Mouse (Mus musculus) embryonic facial prominence, embryonic 13.5 days (tissue): ENCODE data around the gene Atcay. TPM values are rescaled to one million over a fixed set of nuclear protein-coding genes. Genes with fewer than 3 reads are reported as not detected.

Source experiments
- ATAC-seq: fragments of 200-750 bp; cut with Nextera tagmentation; 2 replicates; pipeline ENCODE4 v1.8.0; 2017; ENCODE audit warnings: low read depth; ENCODE audit not compliant: insufficient number of reproducible peaks, insufficient read depth, low FRiP score, low TSS enrichment
- H3K27ac ChIP-seq: fragments of 300-500 bp; sonication (generic); 2 replicates; pipeline ENCODE4 v1.5.1; 2015; ENCODE audit warnings: moderate library complexity, mild to moderate bottlenecking, inconsistent platforms
- H3K27me3 ChIP-seq: fragments of 300-500 bp; sonication (generic); 2 replicates; pipeline ENCODE4 v1.6.1; 2015; ENCODE audit warnings: mild to moderate bottlenecking, inconsistent platforms
- H3K36me3 ChIP-seq: fragments of 300-500 bp; sonication (generic); 2 replicates; pipeline ENCODE4 v1.6.1; 2015; ENCODE audit warnings: mild to moderate bottlenecking, inconsistent platforms
- H3K4me1 ChIP-seq: fragments of 300-500 bp; sonication (generic); 2 replicates; pipeline ENCODE4 v1.6.1; 2015; ENCODE audit warnings: inconsistent platforms
- H3K4me2 ChIP-seq: fragments of 300-500 bp; sonication (generic); 2 replicates; pipeline ENCODE4 v1.6.1; 2015; ENCODE audit warnings: moderate library complexity, mild to moderate bottlenecking, inconsistent platforms
- H3K4me3 ChIP-seq: fragments of 300-500 bp; sonication (generic); 2 replicates; pipeline ENCODE4 v1.5.1; 2015; ENCODE audit warnings: mild to moderate bottlenecking, inconsistent platforms
- H3K9ac ChIP-seq: fragments of 300-500 bp; sonication (generic); 2 replicates; pipeline ENCODE4 v1.6.1; 2015; ENCODE audit warnings: mild to moderate bottlenecking, inconsistent platforms
- H3K9me3 ChIP-seq: fragments of 300-500 bp; sonication (generic); 2 replicates; pipeline ENCODE4 v1.6.1; 2016; ENCODE audit warnings: inconsistent platforms
- WGBS: fragments of 180-500 bp; shearing (Covaris S2); methylation state at CpG from one replicate; pipeline ENCODE4 v1.1.7; 2015; ENCODE audit warnings: mixed read lengths; 5-methylcytosine and 5-hydroxymethylcytosine counted together
- polyA plus RNA-seq: library from polyadenylated mRNA; unstranded; fragments of >200 nt; fragmentation: Nextera tagmentation; extraction: Ambion mirVana; gene quantifications from 2 replicates; pipeline ENCODE4 v1.2.1, GENCODE M21; 2015

Atcay gene
- polyA plus RNA-seq, 1 experiment from 2014 or later: 1.8 TPM

DNA sequence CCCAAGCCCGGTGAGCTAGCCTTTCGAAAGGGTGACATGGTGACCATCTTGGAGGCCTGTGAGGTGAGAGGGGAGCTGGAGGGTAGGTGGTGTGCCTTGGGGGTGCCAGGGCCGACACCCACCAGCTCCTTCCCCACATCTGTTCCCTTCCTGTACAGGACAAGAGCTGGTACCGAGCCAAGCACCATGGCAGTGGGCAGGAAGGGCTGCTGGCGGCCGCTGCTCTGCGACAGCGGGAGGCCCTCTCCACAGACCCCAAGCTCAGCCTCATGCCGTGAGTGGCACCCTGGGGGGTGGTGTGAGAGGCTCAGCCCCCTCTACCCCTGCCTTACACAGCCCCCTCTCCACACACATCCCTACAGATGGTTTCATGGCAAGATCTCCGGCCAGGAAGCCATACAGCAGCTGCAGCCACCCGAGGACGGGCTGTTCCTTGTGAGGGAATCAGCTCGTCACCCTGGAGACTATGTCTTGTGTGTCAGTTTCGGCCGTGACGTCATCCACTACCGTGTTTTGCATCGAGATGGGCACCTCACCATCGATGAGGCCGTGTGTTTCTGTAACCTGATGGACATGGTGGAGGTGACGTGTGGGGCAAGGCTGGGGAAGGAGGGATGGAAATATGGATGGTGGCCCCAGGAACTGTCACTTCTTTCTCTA, 28.7 kb upstream of the Atcay start:
- no peak overlapping the region for H3K27ac ChIP-seq
- H3K36me3 ChIP-seq: peaks cover 33% of the 10 kb centered on the region
- no peak overlapping the region for H3K4me2 ChIP-seq
- ATAC-seq: peak; percentile 21; the same call in 1 of the 2 replicates
- peak overlapping the region; percentile 32; the same call in 1 of the 2 replicates for H3K9ac ChIP-seq
- H3K4me1 ChIP-seq: peaks cover 17% of the 10 kb centered on the region
- H3K27me3 ChIP-seq: peaks cover 61% of the 10 kb centered on the region
- H3K4me3 ChIP-seq: no peak overlapping the region
- 53% methylated on average over 21 of the region's 21 CpGs for WGBS
- peaks cover 5% of the 10 kb centered on the region for H3K9me3 ChIP-seq

DNA sequence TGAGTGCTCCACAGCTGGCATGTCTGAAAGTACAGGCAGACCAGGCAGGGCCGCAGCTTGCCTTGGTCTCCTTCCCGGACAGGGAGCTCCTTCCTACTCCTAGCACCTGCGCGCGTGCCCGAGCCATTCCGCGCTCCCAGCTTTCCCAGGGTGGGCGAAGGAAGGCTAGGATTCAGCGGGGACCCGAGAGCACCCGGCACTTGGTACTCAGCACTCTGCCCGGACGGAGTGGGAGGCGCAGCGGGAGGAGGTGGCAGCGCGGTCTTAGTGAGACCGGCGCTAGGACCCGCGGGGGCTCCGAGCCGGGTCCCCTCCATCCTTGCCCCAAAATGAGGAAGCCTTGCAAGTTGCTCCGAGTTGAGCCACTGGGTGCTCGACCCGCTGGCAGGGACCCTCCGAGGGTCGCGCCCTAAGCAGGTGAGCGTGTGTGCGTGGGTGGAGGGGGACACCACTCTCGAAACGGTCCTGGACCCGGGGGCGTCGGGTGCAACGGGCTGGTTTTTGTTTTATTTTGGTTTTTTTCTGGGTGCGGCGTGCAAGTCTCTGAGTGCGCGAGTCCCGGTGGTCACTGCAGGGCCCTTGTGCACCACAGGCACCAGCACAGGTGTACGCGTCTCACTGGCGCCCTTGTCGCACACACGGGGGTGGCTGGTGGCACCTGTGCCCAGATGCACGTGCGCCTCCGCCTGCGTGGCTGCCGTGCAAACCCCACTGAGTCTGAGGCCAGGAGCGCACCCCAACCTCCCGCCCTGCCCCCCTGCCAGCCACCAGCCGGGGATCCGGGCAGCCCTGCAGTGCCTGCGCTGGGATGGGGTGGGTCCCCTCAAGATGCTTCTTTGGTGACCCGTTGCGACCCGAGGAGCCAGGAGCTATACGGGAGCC, 26.8 kb upstream of the Atcay start:
- Histone ChIP-seq H3K36me3 (peaks cover 13% of the 10 kb centered on the region), H3K9ac (peak overlapping the region; percentile 72), H3K9me3 (peaks cover 5% of the 10 kb centered on the region), H3K4me1 (peaks cover 25% of the 10 kb centered on the region), H3K27ac (no peak overlapping the region), H3K4me3 (peak overlapping the region; percentile 54), H3K4me2 (peak overlapping the region; percentile 90), H3K27me3 (peaks cover 80% of the 10 kb centered on the region)
- 2% methylated on average over 62 of the region's 62 CpGs for WGBS
- ATAC-seq: no peak

DNA sequence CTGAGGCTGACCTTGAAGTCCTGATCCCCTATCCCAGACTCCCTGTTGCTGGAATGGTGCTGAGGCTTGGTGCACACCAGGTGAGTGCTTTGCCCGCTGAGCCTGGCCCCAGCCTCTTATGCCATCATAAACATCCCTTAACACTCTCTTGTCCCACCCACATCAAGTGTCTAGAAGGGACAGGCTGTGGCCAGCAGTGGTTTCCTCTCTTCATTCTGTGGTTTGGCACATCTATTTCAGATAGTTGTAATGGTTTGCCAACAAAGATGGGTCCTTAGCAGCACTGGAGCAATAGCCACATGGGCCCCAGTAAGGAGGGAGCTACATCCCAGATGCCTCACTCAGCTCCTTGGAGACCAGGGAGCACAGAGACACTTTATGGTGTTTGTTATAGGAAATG, 24.3 kb upstream of the Atcay start:
- peaks cover 27% of the 10 kb centered on the region for H3K4me1 ChIP-seq
- peaks cover 92% of the 10 kb centered on the region for H3K27me3 ChIP-seq
- H3K27ac ChIP-seq: no peak overlapping the region
- no peak overlapping the region for H3K4me3 ChIP-seq
- ATAC-seq: no peak
- no peaks in the 10 kb centered on the region for H3K36me3 ChIP-seq
- H3K9ac ChIP-seq: no peak overlapping the region
- 44% methylated on average over 1 of the region's 1 CpGs for WGBS
- no peaks in the 10 kb centered on the region for H3K9me3 ChIP-seq
- no peak overlapping the region for H3K4me2 ChIP-seq

DNA sequence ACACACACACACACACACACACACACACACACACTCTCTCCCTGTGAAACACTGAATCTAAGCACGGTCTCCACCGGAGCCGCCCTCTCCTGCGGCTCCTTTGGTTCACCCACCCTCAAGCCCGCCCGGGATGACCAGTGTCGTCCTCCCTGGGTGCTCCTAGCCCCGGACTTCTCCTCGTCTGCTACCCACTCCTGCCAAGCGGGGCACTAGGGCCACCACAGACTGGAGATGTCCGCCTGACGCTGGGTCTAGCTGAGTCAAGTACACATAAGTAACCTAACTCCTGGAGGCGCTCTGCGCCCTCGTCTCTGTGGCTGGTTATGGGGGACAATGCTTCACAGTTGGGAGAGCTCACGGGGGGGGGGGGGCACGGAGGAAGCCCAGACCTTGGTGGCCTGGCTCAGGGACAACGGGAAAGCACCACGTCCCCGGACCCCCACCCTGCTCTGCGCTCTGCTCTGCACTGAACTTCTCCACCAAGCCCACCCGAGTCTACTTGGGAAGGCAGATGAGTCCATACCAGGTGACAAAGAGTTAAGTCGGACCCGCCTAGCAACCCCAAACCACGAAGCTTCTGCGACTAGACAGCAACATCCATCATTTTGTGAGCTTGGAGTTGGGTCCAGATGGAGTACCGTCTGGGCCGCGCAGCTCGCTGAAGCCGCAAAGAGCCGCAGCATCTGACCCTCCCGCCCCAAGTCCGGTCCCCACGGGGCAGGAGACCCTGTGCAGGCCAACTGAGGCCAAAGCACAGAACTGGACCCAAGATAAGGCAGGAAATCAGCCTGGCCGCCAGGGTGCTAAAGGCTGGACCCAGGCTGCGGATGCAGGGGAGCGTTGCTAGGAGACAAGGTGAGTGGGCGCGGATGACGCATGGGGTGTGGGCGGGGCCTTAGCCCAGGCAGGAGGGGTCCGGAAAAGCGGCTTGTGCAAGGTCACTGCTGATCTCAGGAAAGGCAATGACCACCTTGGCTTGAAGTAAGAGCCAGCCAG, 22.1 kb upstream of the Atcay start, which contains the start of gene Matk:
TSS of gene Matk (plus strand) at position 512 of the 996 bp plus-strand sequence.
- Histone ChIP-seq H3K4me1 (peaks cover 17% of the 10 kb centered on the region), H3K4me2 (peak within 1 kb of the TSS; percentile 52), H3K36me3 (peaks cover 3% of the 10 kb centered on the region; the same call in 1 of the 2 replicates), H3K27ac (no peak within 1 kb of the TSS), H3K27me3 (peaks cover 70% of the 10 kb centered on the region), H3K9me3 (no peaks in the 10 kb centered on the region), H3K4me3 (peak within 1 kb of the TSS; percentile 31), H3K9ac (peak within 1 kb of the TSS; percentile 40; the same call in 1 of the 2 replicates)
- no peak for ATAC-seq
- 10% methylated on average over 44 of the region's 44 CpGs for WGBS

DNA sequence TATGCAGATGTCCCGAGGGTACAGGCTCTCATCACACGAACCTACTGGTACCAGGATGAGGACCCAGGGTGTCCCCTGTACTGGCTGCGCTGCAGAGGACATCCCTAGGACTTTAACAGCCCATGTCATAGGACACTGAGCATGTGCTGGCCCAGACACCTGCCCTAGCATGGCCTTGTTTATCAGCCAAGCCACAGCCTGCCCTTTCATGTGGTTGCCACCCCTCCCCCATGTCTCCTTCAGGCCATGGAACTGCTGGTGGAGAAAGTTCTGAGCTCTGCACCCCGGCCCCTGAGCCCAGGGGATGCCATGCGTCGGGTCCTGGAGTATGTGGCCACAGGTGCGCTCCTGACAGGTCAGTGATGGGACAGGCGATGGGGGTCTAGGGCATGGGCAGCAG, 18.8 kb upstream of the Atcay start:
- 84% methylated on average over 8 of the region's 8 CpGs for WGBS
- Histone ChIP-seq H3K9me3 (no peaks in the 10 kb centered on the region), H3K27me3 (peaks cover 43% of the 10 kb centered on the region), H3K4me1 (peaks cover 13% of the 10 kb centered on the region), H3K9ac (no peak overlapping the region), H3K4me3 (no peak overlapping the region), H3K27ac (no peak overlapping the region), H3K4me2 (no peak overlapping the region), H3K36me3 (peaks cover 3% of the 10 kb centered on the region; the same call in 1 of the 2 replicates)
- ATAC-seq: no peak

DNA sequence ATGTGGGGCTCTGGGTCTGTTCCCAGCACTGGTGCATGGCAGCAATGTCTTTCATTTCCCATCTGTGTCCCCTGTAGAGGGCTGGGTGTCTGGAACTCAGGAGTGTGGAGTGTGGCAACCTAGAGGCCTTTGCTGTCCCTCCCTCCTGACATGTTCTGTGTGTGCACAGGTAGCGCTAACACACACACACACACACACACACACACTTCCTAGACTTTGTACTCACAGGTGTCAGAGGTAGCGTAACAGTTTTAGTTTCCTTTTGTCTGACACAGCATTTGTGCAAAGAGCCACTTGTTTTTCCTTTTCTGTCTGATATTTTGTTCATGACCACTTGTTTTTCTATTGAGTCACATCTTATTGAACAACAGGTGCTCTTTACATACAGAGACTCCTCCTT, 17.2 kb upstream of the Atcay start:
- Histone ChIP-seq H3K27me3 (peaks cover 39% of the 10 kb centered on the region), H3K4me3 (no peak overlapping the region), H3K9ac (no peak overlapping the region), H3K36me3 (peaks cover 3% of the 10 kb centered on the region; the same call in 1 of the 2 replicates), H3K27ac (no peak overlapping the region), H3K4me2 (no peak overlapping the region), H3K9me3 (no peaks in the 10 kb centered on the region), H3K4me1 (peaks cover 10% of the 10 kb centered on the region)
- ATAC-seq: no peak
- whole genome bisulfite sequencing: 95% methylated on average over 2 of the region's 2 CpGs

DNA sequence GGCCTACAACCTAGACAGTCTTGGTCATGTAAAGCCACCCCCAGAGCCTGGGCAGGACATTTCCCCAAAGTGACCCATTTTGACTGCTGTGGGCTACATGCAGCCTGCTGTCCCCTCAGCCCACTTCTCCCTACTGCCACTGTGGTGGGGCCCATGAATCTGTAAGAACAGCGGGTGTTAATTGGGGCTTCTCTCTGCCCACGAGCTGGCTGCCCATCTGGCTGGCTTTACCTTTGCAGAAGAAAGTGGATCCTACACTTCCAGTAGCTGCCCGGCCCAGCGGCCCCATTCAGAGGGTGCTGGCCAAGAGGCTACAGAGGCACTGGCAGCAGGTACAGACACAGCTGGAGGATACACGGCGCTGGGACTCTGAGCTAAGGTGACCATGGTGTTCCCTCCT, 14.5 kb upstream of the Atcay start:
- H3K27me3 ChIP-seq: peaks cover 33% of the 10 kb centered on the region
- H3K9ac ChIP-seq: no peak overlapping the region
- no peaks in the 10 kb centered on the region for H3K9me3 ChIP-seq
- H3K27ac ChIP-seq: no peak overlapping the region
- WGBS: 84% methylated on average over 6 of the region's 6 CpGs
- peaks cover 5% of the 10 kb centered on the region; the same call in 1 of the 2 replicates for H3K4me1 ChIP-seq
- no peak overlapping the region for H3K4me2 ChIP-seq
- ATAC-seq: no peak
- no peak overlapping the region for H3K4me3 ChIP-seq
- peaks cover 6% of the 10 kb centered on the region; the same call in 1 of the 2 replicates for H3K36me3 ChIP-seq

DNA sequence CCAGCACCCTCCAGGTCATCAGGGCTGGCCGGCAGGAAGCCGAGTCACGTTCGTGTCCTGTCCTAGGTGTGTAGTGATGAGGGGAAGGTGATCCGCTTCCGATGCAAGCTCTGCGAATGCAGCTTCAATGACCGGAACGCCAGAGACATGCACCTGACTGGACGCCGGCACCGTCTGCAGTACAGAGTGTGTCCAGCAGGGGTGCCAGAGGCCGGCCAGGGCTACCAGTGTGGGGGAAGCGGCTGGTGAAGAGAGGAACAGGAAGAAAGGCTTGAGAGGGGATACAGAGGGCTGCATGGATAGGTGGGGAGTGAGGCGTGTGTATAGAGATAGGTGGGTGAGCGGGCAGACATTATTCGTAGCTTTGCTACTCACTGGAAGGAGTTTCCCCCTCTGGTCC, 14.0 kb upstream of the Atcay start:
- 10% methylated on average over 17 of the region's 17 CpGs for WGBS
- peaks cover 39% of the 10 kb centered on the region for H3K27me3 ChIP-seq

DNA sequence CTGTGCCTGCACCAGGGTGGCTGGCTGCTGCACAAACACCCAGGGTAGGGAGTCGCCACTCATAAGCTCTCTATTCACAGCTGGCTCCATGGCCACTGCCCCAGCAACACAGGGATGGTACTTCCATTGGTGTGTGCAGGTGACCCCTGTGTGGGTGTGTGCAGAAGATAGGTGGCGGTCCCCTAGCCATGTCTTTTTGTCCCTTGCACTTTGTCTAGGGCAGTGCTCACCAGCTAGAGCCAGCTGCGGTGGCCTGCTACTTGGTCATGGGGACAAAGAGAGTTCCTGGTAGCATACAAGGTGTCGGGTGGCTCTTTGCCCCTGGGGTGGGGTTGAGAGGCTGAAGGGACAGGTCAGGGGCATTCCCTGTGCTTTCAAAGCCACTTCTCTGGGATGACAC, 13.5 kb upstream of the Atcay start:
- Histone ChIP-seq H3K4me2 (no peak overlapping the region), H3K4me3 (no peak overlapping the region), H3K9me3 (no peaks in the 10 kb centered on the region), H3K36me3 (peaks cover 6% of the 10 kb centered on the region; the same call in 1 of the 2 replicates), H3K27me3 (peaks cover 44% of the 10 kb centered on the region), H3K4me1 (peaks cover 15% of the 10 kb centered on the region), H3K9ac (no peak overlapping the region), H3K27ac (no peak overlapping the region)
- WGBS: 70% methylated on average over 4 of the region's 4 CpGs
- no peak for ATAC-seq

More for the DNA sequence above, 14.0 kb upstream of the Atcay start:
- H3K4me3 ChIP-seq: no peak overlapping the region
- peaks cover 11% of the 10 kb centered on the region for H3K4me1 ChIP-seq
- H3K9me3 ChIP-seq: no peaks in the 10 kb centered on the region
- no peak for ATAC-seq
- H3K27ac ChIP-seq: no peak overlapping the region
- no peak overlapping the region for H3K4me2 ChIP-seq
- peaks cover 6% of the 10 kb centered on the region; the same call in 1 of the 2 replicates for H3K36me3 ChIP-seq
- H3K9ac ChIP-seq: no peak overlapping the region

DNA sequence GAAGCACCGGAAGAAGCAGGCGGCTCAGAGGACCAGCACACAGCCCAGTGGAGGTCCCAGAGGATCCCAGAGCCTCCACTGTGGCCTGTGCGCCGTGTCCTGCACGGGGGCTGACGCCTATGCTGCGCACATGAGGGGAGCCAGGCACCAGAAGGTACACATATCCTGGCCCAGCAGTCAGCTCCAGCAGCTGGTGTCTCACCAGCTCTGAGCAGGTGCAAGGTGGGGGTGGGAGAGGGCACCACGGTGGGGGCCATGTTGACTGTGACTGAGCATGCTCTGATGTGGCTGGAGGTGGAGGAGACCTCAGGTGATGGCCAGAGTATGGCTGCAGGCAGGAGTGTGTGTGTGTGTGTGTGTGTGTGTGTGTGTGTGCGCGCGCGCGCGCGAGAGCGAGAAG, 11.4 kb upstream of the Atcay start:
- WGBS: 94% methylated on average over 16 of the region's 16 CpGs
- Histone ChIP-seq H3K9ac (no peak overlapping the region), H3K9me3 (no peaks in the 10 kb centered on the region), H3K4me1 (peaks cover 25% of the 10 kb centered on the region), H3K27me3 (peaks cover 61% of the 10 kb centered on the region), H3K4me3 (no peak overlapping the region), H3K36me3 (0 out of 2 replicates have a peak, but pooled peaks cover 3% of the 10 kb centered on the region), H3K4me2 (no peak overlapping the region), H3K27ac (no peak overlapping the region)
- no peak for ATAC-seq

DNA sequence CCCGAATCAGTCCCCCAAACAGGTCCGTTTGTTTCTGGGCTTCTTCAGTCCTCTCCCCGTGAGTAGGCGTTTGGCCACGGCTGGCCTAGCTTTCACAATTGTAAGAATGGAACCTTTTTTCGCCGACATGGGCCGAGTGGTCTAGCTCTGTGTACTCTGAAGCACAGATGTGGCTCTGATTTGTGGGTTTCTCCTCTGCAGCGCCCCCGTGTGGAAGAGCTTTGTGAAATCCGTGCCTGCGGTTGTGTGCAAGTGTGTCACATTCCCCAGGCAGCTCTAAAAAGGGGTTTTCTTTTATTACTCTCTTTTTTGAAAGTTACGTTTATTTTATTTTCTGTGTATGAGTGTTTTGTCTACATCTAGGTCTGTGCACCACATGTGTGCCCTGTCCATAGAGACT, 10.2 kb upstream of the Atcay start:
- H3K9me3 ChIP-seq: no peaks in the 10 kb centered on the region
- H3K9ac ChIP-seq: no peak overlapping the region
- H3K27me3 ChIP-seq: peaks cover 61% of the 10 kb centered on the region
- WGBS: 25% methylated on average over 13 of the region's 13 CpGs
- H3K4me1 ChIP-seq: peaks cover 25% of the 10 kb centered on the region
- no peak overlapping the region for H3K4me2 ChIP-seq
- 0 out of 2 replicates have a peak, but pooled peaks cover 3% of the 10 kb centered on the region for H3K36me3 ChIP-seq
- H3K4me3 ChIP-seq: no peak overlapping the region
- H3K27ac ChIP-seq: no peak overlapping the region
- no peak for ATAC-seq
